Mouse (Mus musculus) spleen, postnatal 14 days (tissue): ENCODE measurements around the gene Chmp4b.
A peak's percentile ranks its signal among the peaks of the same experiment; 100 is the strongest.

Source experiments
- DNase-seq, 2 experiments: peaks; one replicate each; pipeline ENCODE4 v3.0.0; 2021 to 2022; ENCODE audit warnings: low spot score in 2 of 2

Gene Chmp4b

DNA sequence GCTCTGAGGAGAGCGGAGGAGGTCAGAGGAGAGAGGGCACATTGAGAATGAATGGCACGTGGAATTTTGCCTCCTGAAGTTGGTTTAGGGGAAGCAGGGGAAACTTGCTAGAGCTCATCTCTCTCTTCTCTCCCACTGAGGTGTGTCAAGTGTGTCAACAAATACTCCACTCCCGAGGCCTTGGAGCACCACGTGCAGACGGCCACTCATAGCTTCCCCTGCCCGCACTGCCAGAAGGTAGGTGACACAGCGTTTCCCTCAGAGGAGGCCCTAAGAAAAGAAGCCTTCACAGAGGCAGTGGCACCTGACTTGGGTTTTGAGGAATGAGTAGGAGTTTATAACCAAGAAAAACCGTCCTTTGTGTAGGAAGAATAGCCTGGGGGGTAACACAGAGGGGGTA is 10.3 kb upstream of the Chmp4b start:
- DNase-seq, result no peak

DNA sequence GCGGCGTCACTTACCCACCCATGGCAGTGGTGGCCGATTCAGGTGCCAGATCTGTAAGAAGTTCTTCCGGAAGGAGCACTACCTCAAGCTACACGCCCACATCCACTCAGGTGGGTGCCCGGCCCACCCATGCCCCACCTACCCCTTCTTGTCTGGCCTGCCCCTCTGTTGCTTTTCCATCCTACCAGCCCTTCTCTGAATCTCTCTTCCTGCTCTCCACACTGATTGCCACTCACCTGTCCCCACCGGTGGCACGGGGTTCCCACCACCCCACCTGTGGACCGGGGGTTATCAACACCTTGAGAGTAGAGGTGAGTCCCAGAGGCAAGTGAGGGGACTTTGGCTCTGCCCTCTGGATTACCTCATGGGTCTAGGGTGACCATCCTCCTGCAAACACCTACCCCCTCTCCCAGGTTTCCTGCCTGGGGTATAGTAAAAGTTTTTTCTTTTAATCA is 9.5 kb upstream of the Chmp4b start:
- no peak for DNase-seq

DNA sequence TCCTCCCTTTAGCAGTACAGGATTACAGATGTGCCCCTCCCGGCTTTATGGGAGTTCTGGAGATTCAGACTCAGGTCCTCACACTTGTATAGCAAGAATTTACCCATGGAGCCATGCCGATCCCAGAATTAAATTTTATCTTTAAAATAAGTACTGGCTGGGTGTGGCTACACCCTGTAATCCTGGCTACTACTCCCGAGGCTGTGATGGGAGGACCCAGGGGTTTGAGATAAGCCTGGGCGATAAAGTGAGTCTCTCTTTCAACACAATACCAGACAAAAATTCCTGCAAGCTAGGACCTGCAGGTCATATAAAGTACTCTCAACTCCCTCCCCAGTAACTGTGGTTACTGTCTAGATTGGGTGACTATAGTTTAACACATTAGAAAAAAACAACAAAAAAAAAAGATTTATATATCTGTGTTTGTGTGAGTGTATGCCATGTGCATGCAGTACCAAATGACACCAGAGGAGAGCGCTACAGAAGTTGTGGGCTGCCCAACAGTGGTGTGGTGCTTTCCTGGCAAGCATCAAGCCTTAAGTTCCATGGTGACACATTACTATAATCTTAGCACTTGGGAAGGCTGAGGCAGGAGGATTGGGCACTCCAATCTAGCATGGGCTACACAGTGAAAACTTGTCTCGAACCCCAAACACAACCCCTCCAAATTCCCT is 8.7 kb upstream of the Chmp4b start:
- no peak for DNase-seq

DNA sequence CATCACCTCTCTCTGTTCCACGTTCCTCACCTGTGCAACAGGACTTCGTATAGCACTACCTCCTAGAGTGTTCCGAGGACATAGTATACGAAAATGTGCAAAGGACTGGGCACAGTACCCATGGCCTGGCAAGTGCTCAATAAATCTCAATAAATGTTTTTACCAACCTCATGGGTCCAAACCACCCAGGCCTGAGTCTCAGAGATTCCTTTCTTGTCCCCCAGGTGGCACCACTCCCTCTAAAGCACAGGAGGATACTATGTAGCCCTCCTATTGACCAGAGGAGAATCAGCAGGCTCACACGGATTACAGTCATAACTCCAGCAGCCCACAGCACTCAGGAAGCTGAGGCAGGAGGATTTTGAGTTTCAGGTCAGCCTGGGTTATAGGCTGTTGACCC is 4.9 kb upstream of the Chmp4b start:
- DNase-seq, result no peak

GRCm38 (mm10) chr2:154648086-154648485 is 3.4 kb upstream of the Chmp4b start:
- DNase-seq, result no peak

GRCm38 (mm10) chr2:154650404-154650803 is 1.1 kb upstream of the Chmp4b start:
- no peak for DNase-seq

DNA sequence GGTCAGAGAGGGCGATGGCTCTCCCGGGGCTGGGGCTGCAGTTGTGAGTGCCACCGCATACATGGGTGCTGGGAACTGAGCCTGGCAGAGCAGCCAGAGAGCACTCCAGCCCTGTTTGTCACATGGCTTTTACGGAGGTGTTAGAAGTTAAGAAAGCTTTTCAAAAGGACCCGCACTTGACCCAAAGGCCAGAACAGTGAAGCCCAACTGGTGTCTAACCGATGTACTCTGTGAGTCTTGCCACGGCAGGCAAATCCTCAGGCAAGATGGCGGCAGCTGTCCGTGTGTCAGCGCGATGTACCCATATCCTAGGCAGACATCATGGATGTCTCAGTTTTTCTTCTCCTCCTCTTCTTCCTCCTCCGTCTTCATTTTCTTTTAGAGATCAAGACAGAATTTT is 3.5 kb downstream of the Chmp4b start:
- DNase-seq, result no peak

DNA sequence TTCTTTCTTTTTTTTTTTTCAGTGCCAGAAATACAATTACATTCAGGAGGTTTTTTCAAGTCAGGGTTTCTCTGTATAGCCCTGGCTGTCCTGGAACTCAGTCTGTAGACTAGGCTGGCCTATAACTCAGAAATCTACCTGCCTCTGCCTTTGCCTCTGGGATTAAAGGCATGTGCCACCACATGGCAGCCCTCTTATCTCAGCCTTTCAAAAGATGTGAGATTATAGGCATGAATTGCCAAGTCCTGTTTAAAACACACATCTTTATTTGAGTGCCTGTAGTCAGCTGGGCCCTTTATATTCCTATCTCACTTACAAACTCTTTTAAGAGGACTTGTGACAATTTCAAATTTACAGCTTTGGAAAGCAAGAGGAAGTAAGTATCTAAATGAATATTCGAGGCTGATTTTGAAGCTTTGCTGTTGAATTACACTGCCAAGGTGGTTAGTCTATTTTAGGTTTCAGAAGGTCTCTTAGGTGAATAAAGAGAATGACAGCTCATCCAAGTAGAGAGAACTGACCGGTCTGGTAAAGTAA is 4.4 kb downstream of the Chmp4b start:
- no peak for DNase-seq

DNA sequence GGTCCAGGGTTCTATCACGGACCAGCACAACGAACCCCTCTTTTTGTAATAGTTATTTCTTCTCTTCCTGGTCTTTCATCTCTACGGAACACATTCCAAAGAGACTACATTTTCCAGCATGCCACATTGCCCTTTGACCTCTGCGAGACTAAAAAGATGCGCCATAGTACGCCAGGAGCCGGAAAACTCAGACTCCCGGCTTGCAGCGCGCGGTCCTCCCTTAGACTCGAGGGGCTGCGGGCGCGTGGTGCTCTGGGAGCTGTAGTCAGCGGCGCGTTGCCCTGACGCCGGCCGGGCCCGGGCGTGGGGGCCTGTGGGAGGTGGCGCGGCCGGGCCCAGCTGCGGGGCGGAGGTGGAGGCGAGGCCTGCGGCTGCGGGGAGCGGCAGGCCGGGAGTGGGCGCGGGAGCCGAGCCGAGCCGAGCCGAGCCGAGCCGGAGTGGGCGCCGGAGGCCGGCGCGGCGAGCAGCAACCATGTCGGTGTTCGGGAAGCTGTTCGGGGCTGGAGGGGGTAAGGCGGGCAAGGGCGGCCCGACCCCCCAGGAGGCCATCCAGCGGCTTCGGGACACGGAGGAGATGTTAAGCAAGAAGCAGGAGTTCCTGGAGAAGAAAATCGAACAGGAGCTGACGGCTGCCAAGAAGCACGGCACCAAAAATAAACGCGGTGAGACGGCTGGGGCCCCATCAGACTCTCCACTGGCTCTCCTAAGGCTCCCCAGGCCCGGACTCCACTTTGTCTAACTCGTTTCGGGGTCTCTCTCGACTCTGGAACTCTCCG is 5.4 kb downstream of the Chmp4b start:
- peak; percentile 91 to 94 for DNase-seq

DNA sequence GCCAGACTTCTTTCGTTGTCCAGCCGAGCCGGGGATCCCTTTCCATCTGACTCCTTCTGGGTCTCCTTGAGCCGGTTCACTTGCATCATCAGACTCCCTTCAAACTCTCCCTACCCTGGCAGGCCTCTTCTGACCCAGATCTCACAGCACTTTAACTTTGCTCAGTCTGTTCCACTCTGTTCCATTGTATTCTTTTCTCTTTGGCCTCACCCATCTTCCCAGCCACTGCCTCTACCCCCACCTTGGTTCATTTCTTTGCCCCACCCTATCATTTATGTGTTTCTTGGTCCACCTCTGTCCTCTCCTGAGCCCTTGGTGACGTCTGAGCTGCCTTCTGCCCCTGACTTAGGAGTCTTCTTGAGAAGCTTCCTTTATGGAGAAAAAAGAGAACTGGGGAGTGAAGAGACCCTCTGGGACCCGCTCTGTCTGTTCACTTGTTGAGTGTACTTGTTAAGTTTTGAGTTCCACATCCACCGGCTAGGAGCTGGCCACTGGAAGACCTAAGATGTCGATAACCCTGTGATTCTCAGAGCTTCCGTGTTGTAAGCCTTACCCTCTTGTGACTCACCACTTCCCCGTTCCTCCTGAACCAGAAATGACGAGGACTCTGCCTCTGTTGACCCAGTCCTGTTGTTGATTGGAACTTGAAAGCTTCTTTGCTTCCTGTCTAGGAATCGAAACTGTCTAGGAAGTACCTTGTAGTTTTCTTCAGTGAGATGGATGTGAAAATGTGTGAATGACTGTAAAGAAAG is 6.2 kb downstream of the Chmp4b start:
- no peak for DNase-seq

GRCm38 (mm10) chr2:154659070-154659469 is 7.6 kb downstream of the Chmp4b start:
- no peak for DNase-seq

DNA sequence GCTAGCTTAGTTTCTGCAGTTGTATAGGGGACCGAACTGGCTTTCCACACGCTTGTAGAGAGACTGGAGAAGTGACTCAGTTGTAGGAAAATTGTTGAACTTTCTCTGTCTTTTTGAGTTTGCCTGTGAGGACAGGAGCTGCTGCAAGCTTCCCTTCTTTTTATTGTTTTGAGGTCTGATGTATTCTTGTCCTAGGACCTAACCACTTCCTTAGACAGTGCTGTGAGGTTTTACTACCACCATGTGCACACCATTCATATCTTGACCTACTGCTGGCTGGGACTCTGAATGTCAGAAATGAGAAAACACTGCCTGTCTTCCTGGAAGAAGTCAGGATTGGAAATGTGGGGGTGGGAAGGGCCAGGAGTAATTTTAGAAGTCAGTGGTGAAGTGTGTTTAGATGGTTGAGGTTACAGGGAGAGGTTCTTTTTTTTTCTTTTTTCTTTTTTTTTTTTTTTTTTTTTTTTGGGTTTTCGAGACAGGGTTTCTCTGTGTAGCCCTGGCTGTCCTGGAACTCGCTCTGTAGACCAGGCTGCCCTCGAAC is 8.1 kb downstream of the Chmp4b start:
- DNase-seq, result no peak

DNA sequence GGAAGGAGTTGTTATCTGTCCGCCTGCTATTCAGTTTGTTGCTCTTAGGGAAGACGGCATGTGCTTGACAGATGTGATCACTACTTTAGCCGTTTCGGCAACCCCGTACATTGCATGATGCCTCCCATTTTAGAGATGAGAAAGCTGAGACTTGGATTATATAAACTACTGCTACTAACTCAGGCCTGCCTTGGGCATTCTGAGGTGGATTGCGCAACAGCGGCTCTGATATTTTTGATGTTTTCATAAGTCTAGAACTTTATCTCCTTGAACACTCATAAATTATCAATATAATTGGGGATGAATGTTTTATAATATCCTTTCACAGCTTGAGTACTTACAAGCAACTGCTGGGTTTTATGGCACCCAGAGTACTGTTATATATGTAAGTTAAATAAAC is 17.2 kb downstream of the Chmp4b start:
- DNase-seq, result no peak

GRCm38 (mm10) chr2:154670106-154670505 is 18.6 kb downstream of the Chmp4b start:
- DNase-seq, result no peak

DNA sequence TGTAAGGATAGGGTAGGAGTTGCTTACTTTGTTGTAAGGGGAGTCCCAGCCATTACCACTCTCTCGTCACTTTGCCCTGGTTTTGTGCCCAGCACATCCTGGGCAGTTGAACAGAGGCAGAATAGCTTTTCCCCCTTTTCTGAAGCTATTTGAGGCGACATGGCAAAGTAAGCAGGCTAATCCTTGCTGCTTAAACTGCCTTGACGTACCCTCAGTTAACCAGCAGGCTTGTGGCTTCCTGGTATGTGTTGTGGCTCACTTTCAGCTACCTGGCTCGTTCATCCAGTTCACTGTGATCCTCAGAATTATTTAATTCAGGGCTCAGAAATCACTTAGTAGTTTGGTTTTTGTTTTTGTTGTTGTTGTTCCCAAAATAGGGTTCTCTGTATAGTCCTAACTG is 19.2 kb downstream of the Chmp4b start:
- no peak for DNase-seq

DNA sequence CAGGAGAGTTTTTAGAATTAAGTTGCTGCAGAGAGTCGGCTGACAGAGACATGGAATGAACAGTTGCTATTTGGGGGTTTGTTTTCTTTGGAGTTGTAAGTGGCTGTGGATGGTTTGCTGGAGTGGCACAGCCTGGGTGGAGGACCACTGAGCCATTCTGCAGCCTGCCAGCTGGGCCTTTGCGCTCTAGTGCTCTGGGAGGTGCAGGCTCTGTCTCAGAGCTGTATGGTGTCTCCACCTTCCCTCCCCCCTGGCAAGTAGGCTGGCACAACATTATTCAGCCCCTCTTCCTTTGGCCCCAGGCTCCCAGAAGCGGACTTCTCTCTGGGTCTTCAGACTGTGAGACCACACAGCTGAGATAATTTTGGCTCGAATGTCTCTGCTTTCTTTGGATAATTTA is 22.5 kb downstream of the Chmp4b start:
- DNase-seq, result no peak

- DNase-seq, result peak in 1 of 2 experiments; percentile 28
These were observed 25.4 kb downstream of the Chmp4b start for GRCm38 (mm10) chr2:154676653-154677609.

DNA sequence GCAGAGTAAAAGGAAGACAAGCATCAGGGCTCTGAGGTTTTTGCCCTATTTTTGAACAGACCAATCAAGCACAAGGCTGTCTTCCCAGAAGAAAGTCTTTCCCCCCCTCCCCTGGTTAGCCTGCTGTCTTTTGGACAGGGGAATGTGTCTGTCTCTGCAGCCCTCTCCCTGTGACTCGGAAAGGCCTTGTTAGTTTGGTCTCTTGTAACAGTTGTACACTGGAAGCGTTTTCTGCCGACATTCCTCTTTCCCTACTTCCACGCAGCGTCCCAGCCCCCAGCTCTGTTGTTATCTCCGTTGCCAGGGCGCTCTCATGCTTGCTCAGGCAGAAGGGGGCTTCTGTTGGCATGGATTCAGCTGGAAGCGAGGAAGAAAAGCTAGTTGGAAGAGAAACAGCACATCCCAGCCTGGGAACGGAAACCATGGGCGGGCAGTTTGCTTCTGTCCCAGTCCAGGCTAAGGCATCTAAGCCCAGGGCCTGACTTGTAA is 26.2 kb downstream of the Chmp4b start:
- DNase-seq, result no peak

- no peak for DNase-seq
These were observed 27.5 kb downstream of the Chmp4b start for GRCm38 (mm10) chr2:154678995-154679394.

- no peak for DNase-seq
These were observed 28.8 kb downstream of the Chmp4b start for GRCm38 (mm10) chr2:154680337-154680736.

DNA sequence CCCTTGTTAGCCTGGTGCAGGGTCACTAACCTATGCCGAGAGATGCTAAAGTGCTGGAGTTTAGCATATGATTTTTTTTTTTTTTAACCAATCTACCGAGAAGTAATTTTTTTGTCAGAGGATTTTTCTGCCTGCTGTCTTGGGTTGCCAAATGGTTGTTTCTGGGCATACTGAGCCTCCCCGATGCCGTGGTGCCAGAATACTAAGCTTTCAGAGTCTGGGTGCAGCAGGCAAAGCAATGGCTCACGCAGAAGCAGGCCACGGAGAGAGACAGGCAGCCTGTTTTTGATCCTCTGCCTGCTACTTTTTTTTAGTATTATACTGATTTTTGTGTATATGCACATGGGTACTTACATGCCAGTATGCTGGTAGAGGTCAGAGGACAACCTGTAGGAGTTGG is 29.4 kb downstream of the Chmp4b start:
- no peak for DNase-seq
